Mouse (Mus musculus) forebrain, embryonic 12.5 days (tissue): ENCODE data around the gene Ccdc63. TPM values are rescaled to one million over a fixed set of nuclear protein-coding genes. Genes with fewer than 3 reads are reported as not detected.

Experiments used
- ATAC-seq: fragments of 200-750 bp; cut with Nextera tagmentation; 2 replicates; pipeline ENCODE4 v1.8.0; 2017; ENCODE audit warnings: moderate TSS enrichment; ENCODE audit not compliant: low FRiP score
- H3K27ac ChIP-seq: fragments of 300-500 bp; sonication (generic); 2 replicates; pipeline ENCODE4 v1.5.1; 2016; ENCODE audit warnings: mild to moderate bottlenecking
- H3K27me3 ChIP-seq: fragments of 300-500 bp; sonication (generic); 2 replicates; pipeline ENCODE4 v1.6.1; 2016; ENCODE audit warnings: mild to moderate bottlenecking
- H3K36me3 ChIP-seq: fragments of 300-500 bp; sonication (generic); replicated peaks from 2 replicates; pipeline ENCODE4 v1.6.1; 2016; ENCODE audit warnings: mild to moderate bottlenecking
- H3K4me1 ChIP-seq: fragments of 300-500 bp; sonication (generic); 2 replicates; pipeline ENCODE4 v1.6.1; 2016
- H3K4me2 ChIP-seq: fragments of 300-500 bp; sonication (generic); 2 replicates; pipeline ENCODE4 v1.6.1; 2016; ENCODE audit warnings: mild to moderate bottlenecking, moderate library complexity
- H3K4me3 ChIP-seq: fragments of 300-500 bp; sonication (generic); replicated peaks from 2 replicates; pipeline ENCODE4 v1.5.1; 2016; ENCODE audit warnings: mild to moderate bottlenecking
- H3K9ac ChIP-seq: fragments of 300-500 bp; sonication (generic); 2 replicates; pipeline ENCODE4 v1.6.1; 2016; ENCODE audit warnings: mild to moderate bottlenecking
- H3K9me3 ChIP-seq: fragments of 300-500 bp; sonication (generic); 2 replicates; pipeline ENCODE4 v1.6.1; 2016
- WGBS: fragments of 180-500 bp; shearing (Covaris S2); methylation state at CpG from one replicate; pipeline ENCODE4 v1.1.7; 2016; 5-methylcytosine and 5-hydroxymethylcytosine counted together
- polyA plus RNA-seq: library from polyadenylated mRNA; unstranded; fragments of >200 nt; fragmentation: Nextera tagmentation; extraction: Ambion mirVana; gene quantifications from 2 replicates; pipeline ENCODE4 v1.2.1, GENCODE M21; 2016

Gene Ccdc63
- polyA plus RNA-seq, 1 experiment from 2014 or later, result not detected

GRCm38 (mm10) chr5:122070963-122071800, 69.4 kb downstream of the Ccdc63 start:
- Histone ChIP-seq H3K4me1 (no peaks in the 10 kb centered on the region), H3K27me3 (peaks cover 8% of the 10 kb centered on the region), H3K9me3 (no peaks in the 10 kb centered on the region), H3K4me2 (no peak overlapping the region), H3K36me3 (no peaks in the 10 kb centered on the region), H3K4me3 (no peak overlapping the region), H3K27ac (no peak overlapping the region), H3K9ac (no peak overlapping the region)
- 86% methylated on average over 16 of the region's 16 CpGs for WGBS
- no peak for ATAC-seq

- Histone ChIP-seq H3K4me2 (no peak overlapping the region), H3K27ac (no peak overlapping the region), H3K4me1 (no peaks in the 10 kb centered on the region), H3K9ac (no peak overlapping the region), H3K9me3 (no peaks in the 10 kb centered on the region), H3K27me3 (peaks cover 13% of the 10 kb centered on the region; the same call in 1 of the 2 replicates), H3K36me3 (no peaks in the 10 kb centered on the region), H3K4me3 (no peak overlapping the region)
- ATAC-seq, result no peak
- 80% methylated on average over 13 of the region's 13 CpGs for WGBS
Observed at GRCm38 (mm10) chr5:122068563-122068962, 72.1 kb downstream of the Ccdc63 start.

- no peak overlapping the region for H3K4me3 ChIP-seq
- no peak overlapping the region for H3K9ac ChIP-seq
- WGBS, result 78% methylated on average over 25 of the region's 25 CpGs
- H3K9me3 ChIP-seq, result no peaks in the 10 kb centered on the region
- H3K27ac ChIP-seq, result no peak overlapping the region
- peaks cover 24% of the 10 kb centered on the region for H3K4me1 ChIP-seq
- no peak for ATAC-seq
- H3K4me2 ChIP-seq, result no peak overlapping the region
- H3K36me3 ChIP-seq, result no peaks in the 10 kb centered on the region
- peaks cover 9% of the 10 kb centered on the region; the same call in 1 of the 2 replicates for H3K27me3 ChIP-seq
Observed at GRCm38 (mm10) chr5:122063204-122063933, 77.3 kb downstream of the Ccdc63 start.

GRCm38 (mm10) chr5:122062479-122062878, 78.1 kb downstream of the Ccdc63 start:
- Histone ChIP-seq H3K4me1 (peaks cover 24% of the 10 kb centered on the region), H3K9me3 (peaks cover 3% of the 10 kb centered on the region), H3K9ac (no peak overlapping the region), H3K4me2 (peak overlapping the region; percentile 8; the same call in 1 of the 2 replicates), H3K27ac (no peak overlapping the region), H3K4me3 (no peak overlapping the region), H3K36me3 (no peaks in the 10 kb centered on the region), H3K27me3 (peaks cover 5% of the 10 kb centered on the region; the same call in 1 of the 2 replicates)
- ATAC-seq, result no peak
- WGBS, result 31% methylated on average over 12 of the region's 12 CpGs

GRCm38 (mm10) chr5:122060767-122061333, 79.8 kb downstream of the Ccdc63 start:
- Histone ChIP-seq H3K9ac (no peak overlapping the region), H3K36me3 (no peaks in the 10 kb centered on the region), H3K4me2 (peak overlapping the region; percentile 27), H3K27ac (no peak overlapping the region), H3K9me3 (peaks cover 6% of the 10 kb centered on the region), H3K4me3 (0 out of 2 replicates have a peak overlapping the region, but pooled peaks have one; percentile 11), H3K27me3 (peaks cover 5% of the 10 kb centered on the region; the same call in 1 of the 2 replicates), H3K4me1 (peaks cover 24% of the 10 kb centered on the region)
- no peak for ATAC-seq
- WGBS, result 29% methylated on average over 9 of the region's 12 CpGs

GRCm38 (mm10) chr5:122059060-122060017, 81.3 kb downstream of the Ccdc63 start:
- Histone ChIP-seq H3K4me3 (peak overlapping the region; percentile 21; the same call in 1 of the 2 replicates), H3K27me3 (peaks cover 5% of the 10 kb centered on the region; the same call in 1 of the 2 replicates), H3K4me1 (peaks cover 29% of the 10 kb centered on the region), H3K27ac (no peak overlapping the region), H3K9me3 (peaks cover 6% of the 10 kb centered on the region), H3K36me3 (no peaks in the 10 kb centered on the region), H3K9ac (no peak overlapping the region), H3K4me2 (peak overlapping the region; percentile 49)
- ATAC-seq, result peak; percentile 47
- 28% methylated on average over 38 of the region's 39 CpGs for WGBS

Other genes with a start within 250 kb of the Ccdc63 start
- 13.7 and 14.0 TPM in 2 replicates for gene Cux2, start 90.7 kb downstream of the Ccdc63 start, polyA plus RNA-seq
- gene Myl2, start 39.9 kb downstream of the Ccdc63 start, polyA plus RNA-seq, result 1.5 and 2.5 TPM in 2 replicates
- gene Ppp1cc, start 17.5 kb upstream of the Ccdc63 start, polyA plus RNA-seq, result 324 and 337 TPM in 2 replicates
- 7.5 and 8.4 TPM in 2 replicates for gene Hvcn1, start 66.0 kb upstream of the Ccdc63 start, polyA plus RNA-seq
- gene Tctn1, start 123.6 kb upstream of the Ccdc63 start, polyA plus RNA-seq, result 4.4 and 5.5 TPM in 2 replicates
- 9.6 and 10.7 TPM in 2 replicates for gene Pptc7, start 143.5 kb upstream of the Ccdc63 start, polyA plus RNA-seq
- 12.7 and 15.8 TPM in 2 replicates for gene Rad9b, start 213.4 kb upstream of the Ccdc63 start, polyA plus RNA-seq
- gene Vps29, start 213.5 kb upstream of the Ccdc63 start, polyA plus RNA-seq, result 174 and 186 TPM in 2 replicates
- 60.5 and 62.6 TPM in 2 replicates for gene Gpn3, start 231.1 kb upstream of the Ccdc63 start, polyA plus RNA-seq
- gene Fam216a, start 231.5 kb upstream of the Ccdc63 start, polyA plus RNA-seq, result 106 and 115 TPM in 2 replicates